Mouse (Mus musculus) liver, postnatal 0 days (tissue): ENCODE data around the gene Tmem44.

Experiments used
- CTCF ChIP-seq: sonication (generic); IDR thresholded peaks from 2 replicates; pipeline ENCODE4 v1.5.1; 2016; ENCODE audit warnings: antibody characterized with exemption, low read depth
- EP300 ChIP-seq: IDR thresholded peaks from 2 replicates; pipeline ENCODE4 v1.6.1; 2016; ENCODE audit warnings: antibody characterized with exemption, low read depth, mild to moderate bottlenecking

DNA sequence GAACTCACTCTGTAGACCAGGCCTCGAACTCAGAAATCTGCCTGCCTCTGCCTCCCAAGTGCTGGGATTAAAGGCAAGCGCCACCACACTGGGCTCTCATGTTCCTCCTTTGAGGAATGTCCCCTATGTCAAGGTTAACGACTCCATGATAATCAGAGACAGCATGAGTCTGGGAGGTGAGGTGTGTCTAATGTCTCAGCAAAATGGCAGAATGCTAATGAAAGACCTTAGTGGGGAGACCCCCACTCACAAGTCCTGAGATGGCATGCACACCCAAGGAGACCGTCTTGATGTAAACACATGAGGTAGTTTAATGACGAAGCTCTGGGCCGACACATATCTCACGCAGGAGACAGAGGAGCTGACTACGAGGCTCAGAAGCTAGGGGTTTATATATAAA lies 3.5 kb upstream of the Tmem44 start:
- TF ChIP-seq CTCF (no peak), EP300 (no peak)
